Mouse (Mus musculus): ENCODE results near the gene Sap30l.

- no peak for TF ChIP-seq CTCF (conservative IDR thresholded peaks at IDR 0.05; ENCODE audit: low read length)
- no peak for TF ChIP-seq POU5F1 (IDR thresholded peaks at IDR 0.05; ENCODE audit: borderline replicate concordance, low read length)
- TF ChIP-seq NANOG (IDR thresholded peaks at IDR 0.05; ENCODE audit: borderline replicate concordance, low read length) = no peak
These were observed 29.9 kb downstream of the Sap30l start for GRCm38 (mm10) chr11:57831281-57831781.

All from E14TG2a.4 (cell line).